Mouse (Mus musculus) lung, postnatal 14 days (tissue): ENCODE data around the gene Sirt4.
"Not testable (repeated sequence)": the region's sequence is repeated elsewhere in the genome, so short reads cannot be mapped to it uniquely, and the experiment has no call there.

ENCODE experiments used
- DNase-seq: peaks from one replicate; pipeline ENCODE4 v3.0.0; 2021

Gene Sirt4

DNA sequence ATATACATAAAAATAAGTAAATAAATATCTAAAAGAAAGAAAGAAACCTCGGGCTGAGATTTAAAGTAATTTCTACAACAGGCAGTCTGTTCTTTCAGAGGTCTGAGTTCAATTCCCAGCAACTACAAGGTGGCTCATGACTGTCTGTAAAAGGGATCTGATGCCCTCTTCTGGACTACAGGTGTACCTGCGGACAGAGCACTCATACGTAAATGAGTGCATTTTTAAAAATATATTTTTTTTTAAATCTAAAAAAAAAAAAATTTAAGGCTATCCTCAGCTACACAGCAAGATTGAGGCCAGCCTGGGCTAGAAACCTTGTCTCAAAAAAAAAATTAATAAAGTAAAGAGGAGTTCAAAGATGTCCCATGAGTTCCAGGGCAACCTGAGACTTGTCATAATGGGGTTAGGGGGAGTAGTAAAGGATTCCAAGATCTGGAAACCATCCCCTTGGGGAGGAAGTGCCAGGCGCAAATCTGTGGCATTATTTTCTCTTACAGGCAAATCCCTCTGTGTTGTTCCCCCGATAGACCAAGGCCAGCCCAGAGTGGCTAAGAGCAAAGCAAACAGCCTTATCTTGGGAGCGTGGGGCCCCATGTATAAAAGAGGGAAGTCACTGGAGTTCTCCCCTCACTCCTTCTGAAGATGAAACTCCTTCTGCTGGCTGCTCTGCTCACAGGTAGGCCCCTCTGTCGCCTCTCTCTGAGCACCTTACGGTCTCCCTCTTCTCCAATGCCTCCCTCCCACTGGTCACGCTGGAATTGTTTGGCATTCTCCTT, 18.7 kb downstream of the Sirt4 start, which contains the start of gene Pla2g1b:
Gene Pla2g1b, plus strand, starts transcription at position 621 of the 779 bp plus-strand sequence.
- DNase-seq, result no peak

DNA sequence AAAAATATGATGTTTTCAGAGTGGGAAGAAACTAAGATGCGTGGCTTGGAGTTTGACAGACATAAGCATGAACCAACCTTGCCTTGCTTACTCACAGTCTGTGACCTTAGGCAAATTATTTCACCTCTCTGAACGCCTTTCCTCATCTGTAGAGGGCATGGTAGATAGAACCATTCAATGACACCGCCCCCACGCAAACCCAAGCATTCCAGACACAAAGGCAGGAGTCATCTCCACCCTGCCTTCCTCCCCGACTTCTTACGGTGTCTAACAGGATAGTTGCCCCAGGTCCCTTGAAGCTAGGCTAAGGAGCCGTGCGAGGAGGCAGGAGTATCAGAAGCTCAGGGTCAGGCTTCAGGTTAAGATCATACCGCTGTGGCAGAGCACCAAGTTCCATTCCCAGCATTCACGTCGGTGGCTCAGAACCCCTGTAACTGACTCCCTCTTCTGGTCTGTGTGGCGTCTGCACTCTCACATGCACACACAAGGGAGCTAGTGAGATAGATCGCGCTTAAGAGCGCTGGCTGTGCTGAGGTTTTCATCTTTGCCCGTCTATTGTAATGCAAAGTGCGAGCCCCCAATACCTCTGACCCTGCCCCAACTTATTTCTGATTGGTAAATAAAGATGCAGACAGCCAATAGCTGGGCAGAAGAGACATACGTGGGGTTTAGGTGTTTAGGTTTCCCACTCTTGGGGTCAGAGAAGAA, 20.0 kb downstream of the Sirt4 start:
- DNase-seq, result no peak

DNA sequence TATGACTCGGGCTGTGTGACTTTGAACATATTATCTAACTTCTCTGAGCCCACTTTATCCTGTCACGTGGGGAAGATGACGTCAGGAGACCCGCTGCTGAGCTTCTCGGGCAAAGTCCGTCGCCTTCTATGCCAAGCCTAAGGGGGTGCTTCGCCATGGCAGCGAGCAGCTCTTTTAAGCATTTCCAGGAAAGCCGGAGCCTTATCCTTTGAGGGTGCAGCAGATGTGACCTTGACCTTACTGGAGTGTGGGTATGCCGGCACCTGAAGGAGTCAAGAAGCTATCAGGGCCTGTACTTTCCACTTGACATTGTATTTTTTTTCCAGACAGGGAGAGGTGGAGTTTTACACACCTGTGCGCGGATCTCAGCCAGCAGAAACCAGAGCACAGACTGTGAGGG, 25.6 kb downstream of the Sirt4 start:
- DNase-seq, result no peak

DNA sequence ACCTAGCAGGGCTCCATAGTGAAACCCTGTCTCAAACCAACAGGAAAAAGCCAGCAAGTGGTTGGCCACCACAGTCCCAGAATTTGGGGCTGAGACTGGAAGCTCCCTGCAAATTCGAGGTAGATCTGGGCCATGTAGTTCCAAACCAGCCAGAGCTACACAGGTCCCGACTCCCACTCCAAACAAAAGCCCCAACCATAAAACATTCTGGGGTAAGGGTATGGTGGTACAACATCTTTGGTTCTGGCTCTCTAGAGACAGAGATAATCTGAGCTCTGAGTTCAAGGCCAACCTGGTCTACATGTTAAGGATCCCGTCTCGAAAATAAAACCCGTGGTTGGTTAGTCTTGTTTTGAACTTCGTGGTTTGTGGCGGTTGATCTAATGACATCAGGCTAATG, 28.7 kb downstream of the Sirt4 start:
- no peak for DNase-seq

DNA sequence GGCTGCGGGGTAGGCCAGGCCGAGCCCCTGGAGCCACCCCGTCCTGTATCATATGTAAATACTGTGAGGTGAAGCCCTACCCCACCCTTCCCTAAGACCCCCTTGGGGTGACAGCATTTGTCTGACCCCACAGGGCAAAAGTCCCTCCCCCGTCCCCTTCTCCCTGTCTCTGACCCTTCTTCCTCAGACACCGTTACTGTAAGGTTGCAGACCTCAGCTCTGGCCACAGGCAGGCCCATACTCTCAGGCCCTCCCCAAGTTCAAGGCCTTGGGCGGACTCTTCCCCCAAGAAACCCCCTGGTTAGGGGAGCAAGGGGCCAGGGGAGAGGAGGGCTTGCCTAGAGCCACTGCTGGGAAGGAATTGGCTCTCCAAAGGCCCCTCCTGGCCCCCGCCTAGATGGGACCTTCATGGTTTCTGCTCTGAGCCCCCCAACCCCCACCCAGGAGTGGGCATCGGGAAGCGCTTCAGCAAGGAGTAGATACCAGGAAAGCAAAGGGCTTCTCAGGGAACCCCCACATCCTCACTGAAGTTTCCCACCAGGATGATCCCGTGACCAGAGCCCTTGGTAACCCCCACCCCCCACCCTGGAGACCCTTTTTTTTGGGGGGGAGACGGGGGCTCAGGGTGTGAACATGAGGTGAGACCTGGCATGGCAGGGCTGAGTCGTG, 30.0 kb downstream of the Sirt4 start:
- DNase-seq, result no peak

DNA sequence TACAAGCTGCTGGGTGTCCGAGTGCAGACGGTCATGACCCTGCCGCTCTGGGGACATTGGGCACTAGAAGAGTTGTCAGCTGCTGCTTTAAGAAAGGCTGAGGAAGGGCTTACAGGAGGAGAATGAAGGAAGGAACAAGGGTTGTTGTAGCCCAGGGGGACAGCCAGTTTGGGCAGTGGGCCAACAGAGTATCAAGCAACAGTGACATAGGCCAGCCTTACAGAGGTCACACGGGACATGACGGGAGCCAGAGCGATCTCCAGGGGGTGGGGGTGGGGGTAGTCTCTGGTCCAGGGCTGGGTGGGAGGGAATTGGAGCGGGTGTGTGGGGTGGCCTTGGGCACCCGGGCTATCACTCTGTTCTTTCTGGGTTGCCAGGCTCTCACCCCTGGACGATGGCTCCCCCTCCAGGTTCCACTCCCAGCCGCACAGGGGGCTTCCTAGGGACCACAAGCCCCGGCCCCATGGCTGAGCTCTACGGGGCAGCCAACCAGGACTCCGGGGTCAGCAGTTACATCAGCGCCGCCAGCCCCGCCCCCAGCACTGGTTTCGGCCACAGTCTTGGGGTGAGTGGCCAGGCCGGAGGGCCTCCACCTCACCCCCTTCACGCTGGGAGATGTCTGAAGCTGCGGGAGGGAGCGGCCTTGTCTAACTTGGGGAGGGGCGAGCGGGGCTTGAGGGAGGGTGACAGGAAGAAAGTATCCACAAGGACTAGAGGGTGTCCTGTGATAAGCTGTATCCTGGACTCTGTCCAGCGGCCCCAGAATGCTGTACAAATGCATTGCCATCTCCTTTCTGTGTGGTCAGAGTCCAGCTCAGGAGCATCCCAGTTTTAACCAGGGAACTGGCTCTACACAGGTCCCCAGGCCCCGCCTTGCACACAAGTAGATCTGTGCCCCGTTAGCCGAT, 33.9 kb downstream of the Sirt4 start:
- DNase-seq, result no peak

DNA sequence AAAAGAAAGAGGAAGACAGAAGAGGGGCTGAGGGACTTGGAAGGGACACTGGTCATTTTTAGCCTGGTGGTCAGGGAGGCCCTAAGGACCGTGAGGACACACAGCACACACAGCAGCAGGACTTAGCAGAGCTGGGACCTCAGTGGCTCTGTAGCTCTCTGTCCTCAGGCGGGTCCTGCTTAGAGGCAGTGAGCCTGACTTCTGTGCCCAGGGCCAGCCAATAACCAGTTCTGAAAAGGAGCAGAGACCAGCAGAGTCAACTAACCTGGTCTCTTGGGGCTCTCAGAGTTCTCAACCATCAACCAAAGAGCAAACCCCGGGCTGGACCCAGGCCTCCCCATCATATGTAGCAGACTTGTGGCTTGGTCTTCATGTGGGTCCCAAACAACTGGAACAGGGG, 35.3 kb downstream of the Sirt4 start:
- DNase-seq, result no peak

DNA sequence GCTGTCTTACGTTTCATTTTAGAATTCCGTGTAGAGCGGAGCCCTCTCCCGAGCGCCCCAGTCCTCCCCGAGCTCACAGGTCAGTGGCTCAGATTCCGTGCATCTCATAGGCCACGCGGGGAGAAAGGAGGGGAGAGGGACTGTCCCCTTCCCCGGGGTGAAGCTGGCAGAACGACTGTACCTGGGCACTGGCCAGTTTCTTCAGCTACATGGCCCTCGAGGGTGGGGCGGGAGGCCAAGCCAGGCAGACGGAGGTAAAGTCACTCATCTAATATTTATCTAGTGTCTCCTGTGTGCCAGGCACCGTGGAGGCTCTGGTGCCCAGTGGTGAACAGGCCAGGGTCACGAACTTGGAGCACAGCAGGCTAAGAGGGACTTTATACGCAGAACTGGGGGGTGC, 37.4 kb downstream of the Sirt4 start:
- DNase-seq, result peak; percentile 39

DNA sequence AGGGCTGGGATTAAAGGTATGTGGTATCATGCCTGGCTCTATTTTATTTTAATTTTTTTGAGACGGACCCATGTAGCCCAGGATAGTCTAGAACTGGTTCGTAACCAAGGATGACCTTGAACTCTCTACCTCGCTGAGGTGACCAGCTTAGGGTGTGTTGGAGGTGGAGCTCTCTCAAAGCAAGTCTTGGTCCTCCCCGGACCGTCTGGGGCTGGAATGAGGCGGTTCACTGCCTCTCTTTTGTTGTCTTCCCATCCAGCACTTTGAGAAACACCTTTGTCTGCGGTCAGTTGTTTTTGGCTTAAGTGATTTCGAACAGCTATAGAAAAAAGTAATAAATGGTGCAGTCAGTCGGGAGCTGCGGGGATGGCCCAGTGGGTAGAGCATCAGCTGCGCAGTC, 40.4 kb downstream of the Sirt4 start:
- no peak for DNase-seq

DNA sequence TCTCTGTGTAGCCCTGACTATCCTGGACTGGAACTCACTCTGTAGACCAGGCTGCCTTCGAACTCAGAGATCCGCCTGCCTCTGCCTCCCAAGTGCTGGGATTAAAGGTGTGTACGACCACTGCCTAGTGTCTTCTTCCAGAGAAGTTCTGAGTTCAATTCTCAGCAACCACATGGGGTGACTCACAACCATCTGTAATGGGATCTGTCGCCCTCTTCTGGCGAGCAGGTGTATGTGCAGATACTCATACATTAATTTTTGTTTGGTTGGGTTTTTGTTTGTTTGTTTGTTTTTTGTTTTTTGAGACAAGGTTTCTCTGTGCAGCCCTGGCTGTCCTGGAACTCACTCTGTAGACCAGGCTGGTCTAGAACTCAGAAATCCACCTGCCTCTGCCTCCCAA, 41.9 kb downstream of the Sirt4 start:
- DNase-seq, result not testable (repeated sequence)

DNA sequence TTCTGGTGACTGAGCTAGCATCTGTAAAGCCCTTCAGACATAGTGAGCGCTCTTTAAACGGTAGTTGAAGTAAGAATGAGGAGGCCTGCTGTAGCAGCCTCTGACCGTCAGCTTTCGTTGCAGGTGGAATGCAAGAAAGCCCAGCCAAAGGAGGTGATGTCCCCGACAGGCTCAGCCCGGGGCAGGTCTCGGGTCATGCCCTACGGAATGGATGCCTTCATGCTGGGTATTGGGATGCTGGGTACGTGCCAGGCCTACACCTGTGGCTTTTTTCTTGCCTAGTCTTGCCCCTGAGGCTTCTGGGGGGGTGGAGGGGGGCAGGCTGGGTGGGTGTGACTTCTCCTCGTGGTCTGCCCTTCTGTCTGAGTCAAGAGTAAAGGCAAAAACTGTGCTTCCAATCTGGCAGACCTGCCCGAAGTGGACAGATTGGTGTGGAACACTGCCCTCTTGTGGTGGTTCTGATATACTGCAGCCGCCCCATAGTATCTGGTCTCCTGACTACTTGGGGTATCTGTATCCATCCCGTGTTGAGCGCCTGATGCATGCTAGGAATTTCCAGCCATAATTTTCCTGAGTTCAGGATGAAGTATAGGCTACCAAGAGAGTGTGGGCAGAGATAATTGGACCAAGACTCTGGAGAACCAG, 43.2 kb downstream of the Sirt4 start:
- peak; percentile 73 for DNase-seq

DNA sequence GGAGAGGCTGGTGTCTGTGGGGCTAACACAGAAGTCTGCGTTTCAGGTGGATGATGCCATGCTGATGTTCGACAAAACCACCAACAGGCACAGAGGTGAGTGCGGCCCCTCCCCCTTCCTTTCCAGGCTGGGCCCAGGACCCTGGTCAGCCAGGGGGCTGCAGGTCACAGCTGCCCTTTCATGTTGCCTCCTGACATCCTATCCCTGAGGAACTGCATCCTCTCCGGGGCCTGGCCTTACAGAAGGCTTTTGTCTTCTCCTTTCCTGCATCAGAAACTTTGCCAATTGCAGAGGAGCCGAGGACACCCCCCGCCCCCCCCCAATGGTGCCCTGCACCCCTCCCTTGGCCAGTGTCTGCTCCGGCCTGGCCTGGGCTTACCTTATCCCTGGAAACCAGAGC, 45.9 kb downstream of the Sirt4 start:
- no peak for DNase-seq

DNA sequence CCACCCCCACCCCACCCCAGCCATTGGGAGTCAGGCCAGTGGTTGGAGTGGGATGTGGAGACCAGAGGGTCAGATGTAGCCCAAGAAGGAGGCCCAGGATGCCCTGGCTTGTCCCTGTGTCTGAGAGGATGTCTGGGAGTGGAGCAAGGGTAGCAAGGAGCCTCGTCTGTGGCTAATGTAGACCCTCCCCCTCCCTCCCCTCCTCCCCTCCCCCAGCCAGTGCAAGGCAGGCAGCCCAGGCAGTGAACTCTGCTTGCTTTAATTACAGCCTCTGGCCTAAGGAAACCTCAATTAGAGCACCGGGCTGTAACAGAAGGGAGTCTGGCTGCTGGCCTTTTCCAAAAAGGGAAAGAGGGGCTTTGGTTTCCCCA, 46.6 kb downstream of the Sirt4 start:
- DNase-seq, result no peak

DNA sequence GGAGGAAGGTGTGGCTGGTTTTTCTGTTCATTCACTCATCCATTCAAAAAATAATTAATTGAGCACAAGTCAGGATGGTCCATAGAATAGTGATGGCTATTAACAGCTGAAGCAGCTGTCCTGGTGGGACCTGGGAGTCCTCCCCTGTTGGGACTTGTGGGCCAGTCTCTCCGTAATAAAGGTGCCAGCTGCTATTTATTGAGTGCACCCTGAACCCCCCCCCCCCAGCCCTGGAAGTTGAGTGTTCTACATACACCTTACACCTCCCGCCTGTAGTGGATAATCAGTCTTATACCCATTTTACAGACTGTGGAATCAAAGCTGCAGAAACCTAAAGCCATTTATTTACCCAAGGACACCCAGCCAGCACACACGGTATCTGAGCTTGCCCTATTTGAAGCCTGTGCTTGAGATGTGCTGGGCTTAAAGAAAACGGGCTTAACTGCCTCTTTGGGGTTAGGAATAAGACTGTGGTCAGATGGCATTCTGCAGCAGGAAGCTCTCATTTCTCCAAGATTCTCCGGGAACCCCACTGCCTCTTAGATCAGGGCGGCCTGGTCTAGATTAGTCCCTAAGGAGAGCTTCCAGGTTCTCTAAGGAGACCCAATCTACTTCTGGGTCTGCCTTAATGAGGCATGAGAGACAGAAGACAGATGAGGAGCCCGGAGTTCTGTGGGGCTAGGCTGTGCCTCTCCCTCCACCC, 47.1 kb downstream of the Sirt4 start:
- DNase-seq, result no peak

DNA sequence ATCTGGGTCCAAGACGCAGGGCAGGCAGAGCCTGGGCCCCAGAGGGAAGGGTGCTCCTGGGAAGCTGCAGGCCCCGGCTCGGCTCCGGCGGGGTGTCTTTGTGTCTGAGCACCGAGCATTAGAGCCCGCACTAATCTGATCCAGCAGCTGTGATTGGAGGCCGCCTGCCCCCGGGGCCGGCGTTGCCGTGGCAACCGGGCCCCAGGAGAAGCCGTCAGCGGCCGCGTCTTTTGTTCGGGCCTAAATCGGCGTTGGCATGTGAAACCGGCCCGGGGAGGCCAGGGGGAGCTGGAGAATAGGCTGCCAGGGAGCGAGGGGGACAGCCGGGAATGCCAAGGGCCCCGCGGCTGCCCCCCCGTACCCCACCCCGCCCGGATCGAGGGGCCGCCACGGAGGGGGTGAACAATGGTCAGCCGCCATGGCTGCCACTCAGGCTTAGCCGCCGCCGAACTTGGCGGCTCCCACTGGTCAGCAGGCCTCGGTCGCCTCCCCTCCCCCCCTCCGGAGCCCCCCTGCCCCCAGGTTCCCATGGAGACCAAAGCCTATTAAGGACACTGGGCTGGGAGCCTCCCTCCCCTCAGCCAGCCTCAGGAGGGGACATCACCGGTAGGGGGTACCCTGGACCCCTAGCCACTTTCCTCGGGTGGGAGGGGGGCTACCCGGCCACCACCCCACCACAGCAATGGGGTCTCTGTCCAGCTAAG, 48.0 kb downstream of the Sirt4 start:
- DNase-seq, result peak; percentile 42

DNA sequence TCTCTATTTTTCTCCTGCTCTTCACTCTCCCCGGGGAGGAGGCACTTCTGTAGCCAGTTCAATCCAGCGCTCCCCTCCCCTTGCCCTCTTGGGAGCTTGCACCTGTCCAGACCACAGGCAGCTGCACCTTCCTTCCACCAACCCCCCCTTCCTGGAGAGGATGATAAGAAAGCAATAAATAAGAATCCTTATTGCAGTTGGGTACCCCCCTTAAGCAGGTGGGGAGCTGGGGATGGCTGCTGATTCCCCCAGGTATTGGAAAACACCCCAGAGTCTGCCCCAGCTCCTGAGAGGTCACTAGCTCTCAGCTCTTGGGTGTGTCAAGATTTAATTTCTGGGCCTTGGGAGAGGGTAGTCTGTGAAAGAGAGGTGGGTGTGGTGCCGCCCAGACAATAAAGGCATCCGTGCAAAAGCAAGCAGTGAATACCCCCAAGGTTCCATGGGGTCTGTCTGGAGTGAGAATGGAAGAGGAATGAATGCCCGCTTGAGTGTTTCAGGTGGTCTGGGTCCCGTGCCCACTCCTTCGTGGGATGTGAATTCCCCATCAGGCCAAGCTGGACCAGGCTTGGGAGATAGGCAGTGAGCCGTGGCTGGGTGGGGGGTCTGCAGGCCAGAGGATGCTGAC, 48.7 kb downstream of the Sirt4 start:
- no peak for DNase-seq

DNA sequence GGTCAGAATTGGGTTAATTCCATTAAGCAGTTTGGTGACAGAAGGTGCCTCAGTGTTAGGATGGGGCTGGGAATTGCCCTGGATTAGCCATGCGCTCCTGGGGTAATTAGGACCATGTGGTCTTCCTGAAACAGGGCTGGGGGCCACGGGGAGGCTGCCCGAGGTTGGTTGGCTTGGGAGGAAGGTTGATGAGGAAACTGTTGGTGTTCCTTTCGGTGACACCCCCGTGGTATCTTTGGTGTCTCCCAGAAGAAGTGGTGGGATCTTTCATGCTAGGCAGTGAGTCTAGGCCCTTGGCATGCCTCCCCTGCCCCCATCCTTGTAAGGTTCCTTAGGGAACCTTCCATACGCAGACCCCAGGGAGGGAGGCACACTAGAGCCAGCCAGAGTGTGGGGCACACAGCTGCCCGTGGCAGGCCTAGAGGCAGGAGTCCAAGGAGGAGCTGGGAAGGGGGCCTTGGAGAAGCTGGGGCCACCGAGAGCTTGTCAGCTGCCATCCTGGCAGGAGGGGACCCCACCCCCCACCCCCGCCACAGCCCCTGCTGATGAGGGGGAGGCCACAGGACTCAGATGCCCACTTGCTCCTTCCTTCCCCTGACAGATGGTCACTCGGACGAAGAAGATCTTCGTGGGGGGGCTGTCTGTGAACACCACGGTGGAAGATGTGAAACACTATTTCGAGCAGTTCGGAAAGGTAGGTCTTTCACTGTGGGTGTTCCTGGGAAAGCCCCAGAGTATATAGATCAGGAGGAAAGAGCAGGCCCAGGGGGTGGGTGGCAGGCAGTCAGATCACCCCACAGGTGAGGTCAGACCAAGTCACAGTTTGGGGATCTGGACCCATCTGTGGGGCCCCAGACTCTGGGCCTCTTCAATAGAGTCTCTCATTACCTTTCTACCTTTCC, 49.4 kb downstream of the Sirt4 start:
- DNase-seq, result no peak

DNA sequence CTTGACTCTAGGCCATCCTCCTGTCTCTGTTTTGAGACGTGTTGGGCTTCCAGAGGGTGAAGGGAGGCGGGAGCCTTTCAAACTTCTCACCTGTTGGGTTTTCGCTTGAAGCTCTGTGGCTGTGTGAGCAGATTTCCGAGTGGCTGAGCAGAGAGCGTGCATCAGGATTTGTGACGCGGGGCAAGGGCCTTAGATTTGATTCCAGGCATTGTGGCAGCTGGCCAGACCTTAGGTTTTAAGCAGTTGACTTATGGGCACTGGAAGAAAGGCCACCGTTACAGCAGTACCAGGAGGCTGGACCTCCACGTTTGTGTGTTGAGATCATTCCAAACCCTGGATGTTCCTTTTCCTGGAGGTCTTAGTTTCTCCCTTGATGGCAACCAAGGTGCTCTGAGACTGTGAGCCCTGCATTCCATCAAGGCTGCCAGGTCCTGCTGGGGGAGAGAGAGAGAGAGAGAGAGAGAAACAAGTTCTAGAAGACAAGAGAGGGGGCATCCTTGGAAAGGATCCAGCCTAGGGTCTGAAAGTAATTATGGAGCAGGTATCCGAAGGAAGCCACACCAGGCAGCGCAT, 50.2 kb downstream of the Sirt4 start:
- DNase-seq, result no peak

DNA sequence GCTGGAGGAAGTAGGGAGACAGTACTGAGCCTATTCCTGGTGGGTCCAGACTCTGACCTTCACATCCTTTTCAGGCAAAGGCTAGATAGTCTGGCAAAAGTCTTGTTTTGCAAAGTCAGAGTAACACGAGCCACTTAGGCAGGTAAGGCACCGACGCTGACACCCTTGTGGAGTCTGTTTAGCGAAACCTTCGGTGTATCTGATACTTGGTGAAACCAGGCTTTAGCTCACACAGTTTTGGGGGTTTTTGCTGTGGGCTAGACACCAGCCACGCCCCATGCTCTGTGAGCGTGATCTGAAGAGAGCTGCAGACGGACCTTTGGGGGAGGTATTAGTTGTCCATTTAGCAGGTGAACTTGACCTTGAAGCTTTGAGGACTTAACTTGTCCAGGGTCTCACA, 51.3 kb downstream of the Sirt4 start:
- DNase-seq, result no peak
